Mouse (Mus musculus) spleen, postnatal 36 days (tissue): ENCODE results near the gene Ube2g2.

Source experiments
- DNase-seq, 2 experiments: peaks; one replicate each; pipeline ENCODE4 v3.0.0; 2022; ENCODE audit warnings: low spot score in 2 of 2, mixed read lengths in 1 of 2

Gene Ube2g2

GRCm38 (mm10) chr10:77605908-77606826 lies 15.9 kb upstream of the Ube2g2 start, which contains the start of the genes Sumo3 and Gm49325:
Sumo3 (plus strand) TSS chr10:77606097.
Gm49325 (plus strand) TSS chr10:77606197.
- DNase-seq, result peak; percentile 98

- DNase-seq, result peak; percentile 30 to 36
Measured at GRCm38 (mm10) chr10:77606855-77607254, 15.2 kb upstream of the Ube2g2 start.

DNA sequence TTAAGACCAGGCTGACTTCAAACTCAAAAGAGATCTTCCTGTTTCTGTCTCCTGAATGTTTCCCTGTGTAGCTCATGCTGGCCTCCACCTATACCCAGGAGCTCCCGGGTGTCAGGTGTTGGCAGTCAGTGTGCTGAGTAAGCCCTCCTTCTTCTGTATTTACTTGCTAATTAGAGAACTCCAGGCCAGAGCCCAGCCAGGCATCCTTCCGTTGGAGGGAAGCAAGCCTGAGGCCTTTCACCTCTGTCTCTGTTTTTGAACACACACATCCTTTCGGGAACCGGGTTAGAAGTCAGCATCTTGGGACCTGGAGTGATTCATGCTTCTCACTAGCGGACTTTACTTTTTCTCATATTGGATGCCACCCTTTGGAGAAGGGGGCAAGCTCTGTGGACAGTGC lies 14.6 kb upstream of the Ube2g2 start:
- no peak for DNase-seq

GRCm38 (mm10) chr10:77608589-77608988 lies 13.5 kb upstream of the Ube2g2 start:
- no peak for DNase-seq

- DNase-seq, result no peak
Measured at GRCm38 (mm10) chr10:77610221-77610961, 11.7 kb upstream of the Ube2g2 start.

DNA sequence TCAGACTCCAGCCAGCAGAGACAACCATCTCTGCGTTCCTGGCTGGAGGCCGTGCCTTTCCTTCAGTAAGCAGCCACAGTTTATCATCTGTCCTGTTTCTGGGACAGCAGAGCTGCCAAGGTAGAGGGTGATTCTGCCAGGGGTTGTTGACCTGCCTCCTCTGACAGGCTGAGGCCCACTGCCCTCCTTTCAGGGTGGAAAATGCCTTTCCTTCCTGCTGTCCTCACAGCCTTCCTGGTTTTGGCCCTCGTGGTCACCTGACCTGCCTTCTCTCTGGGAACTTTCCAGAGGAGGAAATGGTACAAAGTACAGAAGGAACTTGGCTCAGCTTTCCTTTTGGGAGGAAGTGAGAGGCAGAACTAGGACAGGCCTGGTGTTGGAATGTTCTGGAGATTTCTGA lies 8.7 kb upstream of the Ube2g2 start:
- DNase-seq, result peak in 1 of 2 experiments; percentile 33

GRCm38 (mm10) chr10:77615647-77616046 lies 6.4 kb upstream of the Ube2g2 start:
- DNase-seq, result no peak

GRCm38 (mm10) chr10:77616166-77616565 lies 5.9 kb upstream of the Ube2g2 start:
- DNase-seq, result no peak

DNA sequence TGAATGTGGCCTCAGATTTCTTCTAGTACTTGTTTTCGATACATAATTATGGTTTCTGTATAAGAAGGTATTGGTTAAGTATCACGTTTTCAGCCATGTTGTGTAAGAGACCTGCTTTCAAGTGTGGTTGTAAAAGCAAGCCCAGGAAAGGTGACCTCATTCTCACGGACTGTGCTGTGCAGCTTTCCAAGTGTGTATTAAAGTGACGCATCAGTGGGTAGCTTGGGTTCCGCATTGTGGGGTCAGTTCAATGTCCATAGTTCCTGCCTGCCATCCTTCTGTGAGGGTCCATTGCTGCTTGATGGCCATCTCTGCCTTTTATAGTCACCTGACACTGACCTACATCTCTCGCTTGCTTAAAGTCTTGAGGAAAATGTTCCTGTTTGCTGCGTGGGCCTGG lies 5.1 kb upstream of the Ube2g2 start:
- DNase-seq, result no peak

- no peak for DNase-seq
Measured at GRCm38 (mm10) chr10:77621546-77621945, 529 bp upstream of the Ube2g2 start.

DNA sequence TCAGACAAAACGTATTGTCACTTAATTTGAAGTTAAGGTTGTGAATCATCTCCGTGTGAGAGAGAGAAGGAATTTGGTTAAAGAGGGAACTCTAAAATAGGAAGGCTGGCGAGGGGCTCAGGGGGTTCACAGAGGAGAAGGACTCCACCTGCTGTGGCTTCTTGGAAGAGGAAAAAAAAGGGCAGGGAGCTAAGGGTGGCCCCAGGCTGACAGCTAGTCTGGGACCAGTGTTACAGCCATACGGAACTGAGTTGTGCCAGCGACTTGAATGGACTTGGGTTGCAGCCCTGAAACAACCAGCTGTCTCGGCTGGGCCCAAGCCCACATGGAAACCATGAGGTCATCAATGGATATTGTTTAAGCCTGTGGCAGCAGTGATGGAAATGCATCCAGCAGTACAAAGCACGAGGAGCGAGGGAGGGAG lies 1.0 kb downstream of the Ube2g2 start:
- DNase-seq, result no peak

DNA sequence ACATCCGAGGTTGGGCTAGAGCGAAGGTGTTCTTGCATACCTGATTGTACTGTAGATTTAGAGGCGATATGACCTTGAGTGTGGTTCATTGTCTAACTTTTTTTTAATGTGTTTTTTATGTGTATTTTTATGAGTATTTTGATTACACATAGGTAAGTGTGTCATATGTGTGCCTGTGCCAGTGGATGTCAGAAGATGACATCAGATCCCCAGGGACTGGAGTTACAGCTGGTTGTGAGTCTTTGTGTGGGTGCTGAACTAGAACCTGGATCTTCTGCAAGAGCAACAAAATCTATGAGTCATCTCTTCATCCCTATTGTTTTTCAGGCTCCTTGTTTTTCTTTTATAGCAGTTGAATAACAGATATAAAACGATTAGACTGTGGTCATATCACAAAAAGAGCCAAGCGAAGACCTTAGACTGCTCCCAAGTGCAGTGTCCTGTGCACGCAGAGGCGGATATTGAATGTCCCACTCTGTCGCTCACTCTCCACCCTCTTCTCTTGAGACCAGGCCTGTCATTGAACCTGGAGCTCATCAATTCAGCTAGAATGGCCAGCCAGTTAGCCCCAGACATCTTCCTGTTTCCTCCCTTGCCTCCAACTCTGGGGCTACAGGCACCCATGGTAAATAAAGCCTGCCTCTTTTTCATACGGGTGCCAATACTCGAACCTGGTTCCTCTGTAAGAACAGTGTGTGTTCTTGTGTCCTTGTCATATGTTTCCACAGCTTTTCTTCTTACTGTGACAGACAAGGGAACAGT lies 1.7 kb downstream of the Ube2g2 start:
- DNase-seq, result no peak

DNA sequence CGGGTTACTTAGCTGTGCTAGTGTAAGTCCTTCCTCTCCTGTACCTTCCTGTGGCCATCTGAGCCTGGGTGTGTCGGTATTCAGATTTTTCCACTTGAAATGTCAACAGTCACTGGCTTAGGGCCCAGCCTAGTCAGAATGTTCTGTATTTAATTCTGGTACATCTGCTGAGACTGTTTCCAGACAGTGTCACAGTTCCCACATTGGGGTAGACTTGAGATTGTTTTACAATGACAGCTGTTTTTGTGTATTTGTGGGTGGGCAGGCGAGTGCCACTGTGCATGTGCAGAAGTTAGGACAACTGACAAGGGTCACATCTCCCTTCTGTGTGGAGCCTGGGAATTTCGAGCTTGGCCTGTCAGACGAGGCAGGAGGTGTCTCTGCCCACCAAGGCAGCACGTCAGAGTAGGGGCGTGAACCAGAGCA lies 2.5 kb downstream of the Ube2g2 start:
- no peak for DNase-seq

DNA sequence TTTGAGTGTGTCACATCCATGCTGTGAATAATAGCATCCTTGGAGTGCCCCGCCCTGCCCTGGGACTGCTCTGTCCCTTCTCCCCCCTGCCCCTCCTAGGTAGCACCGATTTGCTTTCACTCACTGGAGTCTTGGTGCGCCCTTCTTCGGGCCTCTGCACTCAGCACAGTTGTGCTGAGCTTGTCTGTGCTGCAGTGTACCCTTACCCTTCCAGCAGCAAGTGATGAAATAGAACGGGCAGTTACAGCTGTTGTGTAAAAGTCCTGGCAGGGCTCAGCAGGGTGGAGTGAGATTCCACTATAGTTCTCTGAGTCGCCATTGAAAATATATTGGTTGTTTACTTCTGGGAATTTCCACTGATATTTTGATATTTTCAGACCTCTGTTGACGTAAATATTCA lies 4.0 kb downstream of the Ube2g2 start:
- no peak for DNase-seq

- no peak for DNase-seq
Measured at GRCm38 (mm10) chr10:77626591-77626990, 4.5 kb downstream of the Ube2g2 start.

DNA sequence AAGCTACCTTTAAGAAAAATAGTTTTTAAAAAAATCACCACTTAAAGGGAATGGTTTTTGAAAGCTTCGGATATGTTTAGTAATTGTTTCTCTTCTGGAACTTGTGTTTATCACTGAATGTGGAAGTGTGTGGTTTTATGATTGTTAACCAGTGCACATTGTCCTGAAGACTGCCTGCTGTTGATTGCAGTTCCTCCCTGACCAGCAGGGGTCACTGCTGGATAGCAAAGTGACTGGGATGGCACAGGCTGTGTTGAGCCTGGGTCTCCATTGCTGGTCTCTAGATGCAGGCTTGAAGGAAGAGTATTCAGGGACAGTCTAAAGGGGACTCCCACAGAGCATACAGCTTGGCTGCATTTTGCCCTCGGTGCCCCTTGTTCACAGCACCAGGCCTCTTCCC lies 5.4 kb downstream of the Ube2g2 start:
- peak; percentile 74 to 83 for DNase-seq

GRCm38 (mm10) chr10:77629163-77629562 lies 7.1 kb downstream of the Ube2g2 start:
- DNase-seq, result no peak

DNA sequence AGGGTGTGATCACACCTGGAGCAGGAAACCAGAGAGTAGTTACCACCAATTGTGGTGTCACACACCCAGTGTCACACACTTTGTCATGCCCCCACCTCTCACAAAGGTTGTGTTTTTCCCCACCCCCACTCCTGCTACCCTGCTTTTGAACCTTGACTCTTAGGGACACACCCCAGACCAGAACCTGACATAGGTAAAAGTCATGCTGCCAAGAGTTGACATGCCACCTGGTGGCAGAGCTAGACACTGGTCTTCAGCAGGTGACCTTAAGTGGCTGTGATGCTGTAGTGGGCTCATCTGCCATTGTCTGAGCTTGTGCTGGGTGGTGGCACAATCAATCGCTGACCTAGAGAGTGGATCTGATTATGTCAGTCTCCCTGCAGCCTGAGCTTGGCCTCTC lies 7.9 kb downstream of the Ube2g2 start:
- no peak for DNase-seq

DNA sequence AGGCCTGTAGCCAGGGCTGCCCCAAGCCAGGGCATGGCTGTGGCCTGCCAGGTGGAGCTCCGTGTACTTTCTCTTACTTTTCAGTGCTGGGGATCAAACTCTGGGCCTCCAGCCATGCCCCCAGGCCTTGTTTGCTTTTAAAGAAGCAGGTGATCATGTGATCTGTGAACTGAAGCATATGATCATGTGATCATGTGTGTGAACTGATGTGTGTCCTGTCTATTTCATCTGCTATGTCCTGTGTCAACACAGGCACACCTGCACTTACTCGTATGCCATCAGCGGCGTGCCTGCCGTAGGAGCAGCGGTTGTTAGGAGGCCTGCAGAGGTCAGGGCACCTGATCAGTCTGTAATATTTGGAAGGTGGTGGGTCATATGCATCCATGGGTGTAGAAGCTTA lies 11.9 kb downstream of the Ube2g2 start:
- peak; percentile 40 to 46 for DNase-seq

DNA sequence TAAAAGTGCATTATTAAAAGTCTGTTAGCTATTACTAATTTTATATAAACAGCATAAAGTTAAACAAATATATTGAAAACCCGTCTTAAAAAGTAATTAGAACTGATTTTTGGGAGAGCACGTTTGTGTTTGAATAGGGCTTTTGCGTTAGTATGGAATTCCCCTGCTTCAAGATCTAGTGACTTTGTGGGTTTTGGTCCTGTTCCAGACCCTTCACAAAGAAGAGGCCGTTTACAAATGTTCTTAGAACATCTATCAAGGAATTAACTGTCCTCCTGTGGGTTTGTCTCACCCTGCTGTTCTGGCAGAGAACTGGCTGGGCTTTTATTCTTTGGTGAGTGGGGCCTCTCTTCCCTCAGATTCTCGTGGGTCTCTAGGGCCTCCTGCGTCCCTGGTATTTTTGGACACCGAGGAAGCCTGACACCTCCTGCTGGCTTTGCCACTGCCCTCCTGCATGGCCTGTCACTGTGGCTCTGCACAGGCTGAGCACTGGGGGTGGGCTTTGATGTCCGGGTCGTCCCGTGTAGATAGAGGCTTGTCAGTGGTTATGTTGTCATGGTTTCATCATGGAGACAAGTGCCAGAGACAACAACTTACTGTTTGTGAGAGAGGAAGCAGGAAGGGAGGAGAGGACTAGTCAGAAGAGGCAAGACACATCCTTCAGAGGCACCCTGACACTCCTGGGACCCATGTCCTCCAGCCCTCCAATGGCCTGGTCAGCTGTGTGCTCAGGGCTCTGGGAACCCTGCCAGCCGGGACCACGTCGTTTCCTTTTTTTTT lies 12.6 kb downstream of the Ube2g2 start:
- no peak for DNase-seq
